Mouse (Mus musculus): ENCODE results near the gene Plppr1. TPM values are rescaled to one million over a fixed set of nuclear protein-coding genes. Genes with fewer than 3 reads are reported as not detected.

The Plppr1 gene
- polyA plus RNA-seq (2015; fragmentation: Nextera tagmentation; extraction: Ambion mirVana): 0.80 and 1.6 TPM in 2 replicates

GRCm38 (mm10) chr4:49059021-49059401 is at the start of gene Plppr1:
TSS of gene Plppr1 (plus strand) at chr4:49059273.

Data from adrenal gland, postnatal 0 days (tissue).